Mouse (Mus musculus) hindbrain, embryonic 14.5 days (tissue): ENCODE data around the gene Slc20a1. TPM values are rescaled to one million over a fixed set of nuclear protein-coding genes. Genes with fewer than 3 reads are reported as not detected.

Experiments used
- ATAC-seq: fragments of 200-750 bp; cut with Nextera tagmentation; 2 replicates; pipeline ENCODE4 v1.8.0; 2017; ENCODE audit warnings: moderate number of reproducible peaks, mild to moderate bottlenecking, moderate TSS enrichment, moderate library complexity; ENCODE audit not compliant: low FRiP score
- DNase-seq: peaks from one replicate; pipeline ENCODE4 v3.0.0-alpha.2; 2015; ENCODE audit warnings: low spot score
- H3K27ac ChIP-seq: fragments of 300-500 bp; sonication (generic); 2 replicates; pipeline ENCODE4 v1.5.1; 2014; ENCODE audit warnings: mild to moderate bottlenecking, moderate library complexity
- H3K27me3 ChIP-seq: fragments of 300-500 bp; sonication (generic); 2 replicates; pipeline ENCODE4 v1.6.1; 2014; ENCODE audit warnings: mild to moderate bottlenecking, low read length, mixed read lengths; ENCODE audit not compliant: control insufficient read depth, insufficient read depth
- H3K36me3 ChIP-seq: fragments of 300-500 bp; sonication (generic); replicated peaks from 2 replicates; pipeline ENCODE4 v1.6.1; 2014; ENCODE audit not compliant: control insufficient read depth, insufficient read depth
- H3K4me1 ChIP-seq: fragments of 300-500 bp; sonication (generic); replicated peaks from 2 replicates; pipeline ENCODE4 v1.6.1; 2014; ENCODE audit warnings: antibody characterized with exemption, low read length, mixed read lengths; ENCODE audit not compliant: control insufficient read depth, insufficient read depth
- H3K4me2 ChIP-seq: fragments of 300-500 bp; sonication (generic); replicated peaks from 2 replicates; pipeline ENCODE4 v1.6.1; 2014; ENCODE audit warnings: mild to moderate bottlenecking, moderate library complexity
- H3K4me3 ChIP-seq: fragments of 300-500 bp; sonication (generic); replicated peaks from 2 replicates; pipeline ENCODE4 v1.5.1; 2014; ENCODE audit warnings: mild to moderate bottlenecking, low read length
- H3K9ac ChIP-seq: fragments of 300-500 bp; sonication (generic); 2 replicates; pipeline ENCODE4 v1.6.1; 2014
- H3K9me3 ChIP-seq: fragments of 300-500 bp; sonication (generic); 2 replicates; pipeline ENCODE4 v1.6.1; 2016; ENCODE audit warnings: low read length; ENCODE audit not compliant: control insufficient read depth
- WGBS: fragments of 180-500 bp; shearing (Covaris S2); extraction: QIAGEN DNeasy Blood & Tissue Kit; methylation state at CpG from one replicate; pipeline ENCODE4 v1.1.7; 2014; 5-methylcytosine and 5-hydroxymethylcytosine counted together
- polyA plus RNA-seq: library from polyadenylated mRNA; unstranded; fragments of >200 nt; fragmentation: Nextera tagmentation; extraction: Ambion mirVana; gene quantifications from 2 replicates; pipeline ENCODE4 v1.2.1, GENCODE M21; 2014

The Slc20a1 gene
- polyA plus RNA-seq, 1 experiment from 2014 or later, result 50.7 TPM

DNA sequence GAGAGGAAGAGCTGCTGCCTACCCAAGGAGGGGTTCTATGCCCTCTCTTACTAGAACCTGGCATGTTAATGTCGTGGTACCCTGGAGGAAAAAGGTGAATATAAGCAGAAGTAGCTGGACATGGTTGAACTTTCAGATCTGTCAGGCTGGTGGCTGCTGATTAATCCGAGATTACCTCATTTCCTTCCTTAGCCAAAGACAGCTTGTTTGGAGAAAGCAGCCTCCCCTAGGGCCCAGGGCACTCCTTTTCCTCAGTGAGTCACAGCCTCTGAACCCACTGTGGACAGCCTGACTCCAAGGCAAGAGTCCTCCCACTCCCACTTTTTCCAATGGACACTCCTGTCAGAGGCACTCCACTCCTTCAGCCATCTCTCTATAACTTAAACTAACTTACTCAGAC, 22.9 kb upstream of the Slc20a1 start:
- H3K9ac ChIP-seq, result no peak overlapping the region
- no peak overlapping the region for H3K4me3 ChIP-seq
- 78% methylated on average over 2 of the region's 2 CpGs for WGBS
- DNase-seq (no peak), ATAC-seq (no peak)
- H3K9me3 ChIP-seq, result no peaks in the 10 kb centered on the region
- no peak overlapping the region for H3K4me2 ChIP-seq
- H3K27ac ChIP-seq, result no peak overlapping the region
- H3K4me1 ChIP-seq, result no peaks in the 10 kb centered on the region
- H3K36me3 ChIP-seq, result no peaks in the 10 kb centered on the region
- no peaks in the 10 kb centered on the region for H3K27me3 ChIP-seq

- Histone ChIP-seq H3K4me2 (no peak overlapping the region), H3K4me1 (no peaks in the 10 kb centered on the region), H3K4me3 (no peak overlapping the region), H3K27ac (no peak overlapping the region), H3K9ac (no peak overlapping the region), H3K27me3 (no peaks in the 10 kb centered on the region), H3K36me3 (no peaks in the 10 kb centered on the region), H3K9me3 (no peaks in the 10 kb centered on the region)
- 78% methylated on average over 12 of the region's 12 CpGs for WGBS
- no peak for ATAC-seq
- DNase-seq, result no peak
These were observed 21.7 kb upstream of the Slc20a1 start for GRCm38 (mm10) chr2:129176676-129177420.

- DNase-seq (no peak), ATAC-seq (no peak)
- Histone ChIP-seq H3K27me3 (no peaks in the 10 kb centered on the region), H3K9ac (no peak overlapping the region), H3K27ac (no peak overlapping the region), H3K4me1 (no peaks in the 10 kb centered on the region), H3K4me2 (no peak overlapping the region), H3K36me3 (no peaks in the 10 kb centered on the region), H3K4me3 (no peak overlapping the region), H3K9me3 (no peaks in the 10 kb centered on the region)
- WGBS, result 76% methylated on average over 3 of the region's 3 CpGs
These were observed 20.9 kb upstream of the Slc20a1 start for GRCm38 (mm10) chr2:129177661-129178060.

GRCm38 (mm10) chr2:129178182-129178908, 20.2 kb upstream of the Slc20a1 start:
- H3K27me3 ChIP-seq, result no peaks in the 10 kb centered on the region
- WGBS, result 54% methylated on average over 10 of the region's 10 CpGs
- no peaks in the 10 kb centered on the region for H3K4me1 ChIP-seq
- DNase-seq (no peak), ATAC-seq (no peak)
- H3K4me2 ChIP-seq, result no peak overlapping the region
- no peaks in the 10 kb centered on the region for H3K9me3 ChIP-seq
- no peak overlapping the region for H3K9ac ChIP-seq
- H3K4me3 ChIP-seq, result no peak overlapping the region
- H3K36me3 ChIP-seq, result no peaks in the 10 kb centered on the region
- H3K27ac ChIP-seq, result no peak overlapping the region

DNA sequence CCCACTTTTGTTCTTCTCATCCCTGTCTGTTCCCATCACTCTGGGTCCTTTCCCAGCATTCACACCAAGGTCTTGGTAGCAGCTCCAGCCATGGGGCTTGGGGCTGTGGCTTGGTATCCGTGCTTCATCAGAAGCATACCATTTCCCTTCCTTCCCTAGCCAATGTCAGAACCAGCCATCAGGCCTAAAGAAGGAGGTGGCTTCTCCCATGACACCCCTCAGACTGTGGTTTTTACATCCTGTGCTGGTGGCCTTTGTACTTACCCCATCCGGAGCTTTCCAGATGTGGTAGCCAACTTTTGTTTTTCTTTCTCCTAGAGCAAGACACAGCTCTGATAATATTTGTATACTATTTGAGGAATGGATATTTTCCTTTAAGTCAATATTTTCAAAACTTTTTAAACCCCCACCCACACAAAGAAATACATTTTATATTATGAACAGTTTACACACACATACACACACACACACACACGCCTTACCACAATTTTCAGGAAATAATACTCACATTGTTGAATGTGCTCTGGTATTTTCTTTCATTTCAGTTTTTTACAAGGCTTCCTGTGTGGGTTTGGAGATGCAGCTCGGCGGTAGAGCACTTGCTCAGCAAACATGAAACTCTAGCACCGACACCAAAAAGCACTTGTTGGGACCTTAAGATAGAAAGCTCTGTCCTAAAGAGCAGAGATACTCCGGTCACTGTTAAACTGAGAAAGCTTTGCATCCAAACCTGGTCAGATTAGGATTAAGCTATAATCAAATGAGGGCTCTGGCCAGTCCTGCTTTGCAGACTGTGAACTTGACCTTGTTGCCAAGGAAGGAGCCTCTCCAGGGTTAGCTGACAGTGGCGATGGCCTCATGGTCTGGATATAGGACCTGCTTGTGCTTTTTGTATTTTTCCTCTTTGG, 18.4 kb upstream of the Slc20a1 start:
- no peak overlapping the region for H3K9ac ChIP-seq
- DNase-seq (no peak), ATAC-seq (no peak)
- no peak overlapping the region for H3K4me2 ChIP-seq
- no peaks in the 10 kb centered on the region for H3K9me3 ChIP-seq
- H3K4me3 ChIP-seq, result no peak overlapping the region
- no peak overlapping the region for H3K27ac ChIP-seq
- WGBS, result 85% methylated on average over 8 of the region's 8 CpGs
- no peaks in the 10 kb centered on the region for H3K4me1 ChIP-seq
- H3K36me3 ChIP-seq, result no peaks in the 10 kb centered on the region
- H3K27me3 ChIP-seq, result no peaks in the 10 kb centered on the region

DNA sequence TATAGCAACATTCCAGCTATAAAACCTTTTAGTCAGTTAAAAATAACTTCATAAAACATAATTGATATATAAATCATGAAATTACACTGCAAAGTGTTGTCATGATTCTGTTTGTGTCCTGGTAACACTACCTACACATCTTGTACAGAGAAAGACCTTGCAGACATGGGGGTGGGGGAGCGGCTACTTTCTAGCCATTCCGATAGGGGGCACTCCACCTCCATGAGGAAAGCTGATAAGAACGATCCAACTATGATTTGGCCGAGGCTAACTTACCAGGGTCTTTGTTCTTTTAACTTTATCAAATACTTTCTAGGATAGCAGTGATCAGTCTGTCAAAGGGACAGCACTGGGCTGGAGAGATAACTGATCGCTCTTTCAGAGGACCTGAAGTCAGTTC, 17.1 kb upstream of the Slc20a1 start:
- H3K27ac ChIP-seq, result no peak overlapping the region
- ATAC-seq (no peak), DNase-seq (no peak)
- H3K4me1 ChIP-seq, result no peaks in the 10 kb centered on the region
- no peaks in the 10 kb centered on the region for H3K36me3 ChIP-seq
- no peaks in the 10 kb centered on the region for H3K9me3 ChIP-seq
- no peaks in the 10 kb centered on the region for H3K27me3 ChIP-seq
- no peak overlapping the region for H3K4me3 ChIP-seq
- H3K9ac ChIP-seq, result no peak overlapping the region
- 90% methylated on average over 5 of the region's 5 CpGs for WGBS
- no peak overlapping the region for H3K4me2 ChIP-seq

DNA sequence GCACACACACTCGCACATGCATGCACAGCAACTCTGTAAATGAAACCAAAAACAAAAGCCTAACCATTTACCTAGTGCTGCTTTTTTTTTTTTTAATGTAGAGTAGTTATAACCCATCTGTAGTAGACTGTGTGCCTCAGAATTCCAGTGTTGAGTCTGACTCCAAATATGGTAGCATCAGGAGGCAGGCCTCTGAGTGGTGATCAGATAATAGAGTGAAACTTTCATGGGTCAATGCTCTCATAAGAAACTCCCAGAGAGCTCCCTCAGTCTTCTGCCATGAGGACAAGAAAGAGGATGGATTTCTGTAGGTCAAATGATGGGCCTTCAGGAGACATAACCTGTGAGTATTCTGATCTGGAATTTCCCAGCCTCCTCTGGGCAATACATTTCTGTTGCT, 16.2 kb upstream of the Slc20a1 start:
- ATAC-seq (no peak), DNase-seq (no peak)
- H3K4me3 ChIP-seq, result no peak overlapping the region
- WGBS, result 100% methylated on average over 1 of the region's 1 CpGs
- H3K36me3 ChIP-seq, result no peaks in the 10 kb centered on the region
- no peaks in the 10 kb centered on the region for H3K27me3 ChIP-seq
- H3K9ac ChIP-seq, result no peak overlapping the region
- H3K4me1 ChIP-seq, result no peaks in the 10 kb centered on the region
- H3K27ac ChIP-seq, result no peak overlapping the region
- H3K4me2 ChIP-seq, result no peak overlapping the region
- no peaks in the 10 kb centered on the region for H3K9me3 ChIP-seq

DNA sequence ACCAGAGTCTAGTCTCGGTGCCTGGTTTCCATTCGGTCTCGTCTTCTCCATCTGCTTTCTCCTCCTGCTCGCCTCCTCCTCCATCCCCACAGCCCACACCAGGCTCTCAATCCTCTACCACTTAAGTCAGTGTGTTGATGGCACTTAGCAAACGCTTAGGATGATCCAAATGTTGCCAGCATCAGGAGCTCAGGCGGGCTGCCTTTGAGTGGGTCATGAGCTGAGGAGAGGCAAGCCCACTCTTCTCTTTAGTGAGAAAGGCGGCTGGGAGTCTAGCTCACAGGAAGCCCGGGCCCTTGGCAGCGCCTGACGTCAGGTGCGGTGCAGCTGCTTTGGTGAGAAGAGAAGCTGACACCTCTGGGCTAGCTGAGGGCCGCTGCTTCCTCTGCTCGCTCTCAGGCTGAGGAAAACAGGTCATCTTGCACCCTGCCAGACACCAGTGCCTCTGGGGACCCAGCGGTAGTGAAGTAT, 15.0 kb upstream of the Slc20a1 start:
- no peak for DNase-seq
- Histone ChIP-seq H3K9ac (no peak overlapping the region), H3K4me3 (no peak overlapping the region), H3K4me1 (no peaks in the 10 kb centered on the region), H3K27me3 (no peaks in the 10 kb centered on the region), H3K36me3 (no peaks in the 10 kb centered on the region), H3K4me2 (no peak overlapping the region), H3K9me3 (no peaks in the 10 kb centered on the region), H3K27ac (no peak overlapping the region)
- no peak for ATAC-seq
- WGBS, result 77% methylated on average over 14 of the region's 14 CpGs

DNA sequence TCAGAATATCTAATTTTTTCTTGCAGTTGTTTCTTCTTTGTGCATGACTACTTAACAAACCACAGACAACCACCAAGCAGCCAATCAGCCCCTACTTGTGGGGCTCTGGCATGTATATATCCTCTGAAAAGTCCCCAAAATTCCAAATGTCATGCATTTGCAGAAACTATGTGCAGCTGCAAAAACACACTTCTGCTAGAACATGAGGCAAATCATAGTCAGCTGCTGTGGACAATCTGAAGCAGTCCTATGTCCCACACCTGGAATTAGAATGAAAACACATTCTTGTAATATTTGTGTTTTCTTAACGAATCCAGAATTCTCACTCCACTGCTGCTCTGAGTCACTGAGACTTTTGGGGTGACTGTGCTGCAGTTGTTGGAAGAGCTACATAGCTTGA, 13.7 kb upstream of the Slc20a1 start:
- DNase-seq (no peak), ATAC-seq (no peak)
- H3K27me3 ChIP-seq, result no peaks in the 10 kb centered on the region
- 88% methylated on average over 1 of the region's 1 CpGs for WGBS
- H3K9me3 ChIP-seq, result no peaks in the 10 kb centered on the region
- no peaks in the 10 kb centered on the region for H3K36me3 ChIP-seq
- no peak overlapping the region for H3K9ac ChIP-seq
- H3K27ac ChIP-seq, result no peak overlapping the region
- no peak overlapping the region for H3K4me3 ChIP-seq
- H3K4me2 ChIP-seq, result no peak overlapping the region
- H3K4me1 ChIP-seq, result no peaks in the 10 kb centered on the region
